Mouse (Mus musculus): ENCODE results near the gene Chmp6. TPM values are rescaled to one million over a fixed set of nuclear protein-coding genes. Genes with fewer than 3 reads are reported as not detected.

Chmp6 gene
- total and polyA plus RNA-seq, 3 experiments: 58.3 to 76.7 TPM; not detected in 1

DNA sequence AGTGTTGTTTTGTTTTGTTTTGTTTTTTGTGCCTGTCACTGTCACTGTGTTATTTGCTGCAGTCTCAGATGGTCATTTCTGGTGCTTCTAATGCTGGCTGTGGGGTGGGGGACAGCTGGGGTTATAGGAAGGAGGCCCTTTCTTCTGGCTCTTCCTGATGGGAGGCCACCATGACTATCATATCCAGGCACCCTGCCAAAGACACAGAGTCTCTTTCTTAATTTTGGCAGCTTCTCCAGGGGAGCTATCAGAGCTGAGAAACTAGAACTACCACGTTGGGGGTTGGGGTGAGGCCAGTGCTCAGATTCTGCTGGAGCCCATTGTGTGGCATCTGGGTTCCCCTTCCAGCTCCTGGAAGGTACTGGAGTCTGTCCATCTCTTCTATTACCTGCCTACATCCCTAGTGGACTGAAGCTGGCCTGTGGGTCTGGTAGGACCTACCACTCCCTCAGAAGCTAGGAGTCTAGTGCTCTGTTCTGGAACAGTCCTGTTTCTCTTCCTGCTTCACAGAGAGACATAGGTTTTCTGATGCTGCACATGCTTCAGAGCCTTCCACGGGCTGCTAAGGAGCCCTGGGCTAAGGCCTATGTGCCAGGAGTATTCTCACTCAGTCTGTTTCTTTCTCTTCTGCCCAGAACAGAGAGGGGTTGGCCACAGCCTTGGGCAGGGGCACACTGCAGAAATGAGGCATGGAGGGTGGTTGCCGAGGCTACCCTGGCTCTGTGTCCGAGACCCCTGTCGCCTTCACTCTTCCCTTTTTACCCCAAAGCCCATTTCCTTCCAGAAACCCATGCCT is 39.4 kb downstream of the Chmp6 start:
- H3K79me2 ChIP-seq (ENCODE audit: control insufficient read depth, insufficient read depth, low read length, poor library complexity): peaks cover 5% of the 10 kb centered on the region; the same call in 1 of the 2 replicates
- H3K4me3 ChIP-seq (ENCODE audit: control insufficient read depth in 1 of 2, insufficient read depth in 1 of 2, low read depth in 2 of 2, low read length in 2 of 2): no peak overlapping the region
- H3K27ac ChIP-seq (ENCODE audit: control insufficient read depth, low read depth, low read length): peak overlapping the region; percentile 25
- H3K9me3 ChIP-seq (replicated peaks; ENCODE audit: insufficient read depth, low read length): no peaks in the 10 kb centered on the region
- no peak overlapping the region for H3K9ac ChIP-seq (ENCODE audit: control insufficient read depth, low read depth, low read length, poor library complexity, severe bottlenecking)
- peak; percentile 92 for DNase-seq (ENCODE audit: low read depth, low spot score)
- H3K36me3 ChIP-seq (ENCODE audit: control insufficient read depth in 1 of 2, insufficient read depth in 2 of 2, low read length in 2 of 2): peaks cover 0 to 39% of the 10 kb centered on the region in 2 experiments; a peak in 2 of 4 replicates
- peaks cover 33 to 43% of the 10 kb centered on the region in 2 experiments for H3K4me1 ChIP-seq (ENCODE audit: control insufficient read depth in 1 of 2, insufficient read depth in 2 of 2, low read length in 2 of 2)
- TF ChIP-seq ETS1 (IDR thresholded peaks at IDR 0.05; ENCODE audit: low read depth, low read length) (peak; percentile 79), MEF2A (IDR thresholded peaks at IDR 0.05; ENCODE audit: extremely low read depth, insufficient replicate concordance, low read depth, low read length, poor library complexity, severe bottlenecking) (0 out of 2 replicates have a peak, but pooled peaks have one; percentile 15), GATA1 (IDR thresholded peaks at IDR 0.05; ENCODE audit: low read depth, low read length) (no peak), ELF1 (IDR thresholded peaks at IDR 0.05; ENCODE audit: low read depth, low read length) (peak; percentile 32; the same call in 1 of the 2 replicates), MAX (IDR thresholded peaks at IDR 0.05; ENCODE audit: low read length) (no peak), EP300 (IDR thresholded peaks at IDR 0.05; ENCODE audit: low read depth in 1 of 2, low read length in 2 of 2) (peak; percentile 61 to 73), BHLHE40 (IDR thresholded peaks at IDR 0.05; ENCODE audit: borderline replicate concordance, low read depth, low read length) (peak; percentile 50; the same call in 1 of the 2 replicates), ZC3H11A (IDR thresholded peaks at IDR 0.05; ENCODE audit: low read depth, low read length) (no peak), SMC3 (IDR thresholded peaks at IDR 0.05; ENCODE audit: low read depth, low read length) (no peak), KAT2A (conservative IDR thresholded peaks at IDR 0.05; ENCODE audit: low read depth, low read length) (no peak), RCOR1 (IDR thresholded peaks at IDR 0.05; ENCODE audit: low read depth, low read length) (peak; percentile 69), TCF12 (IDR thresholded peaks at IDR 0.05; ENCODE audit: low read depth, low read length) (peak; percentile 58), POLR2A (IDR thresholded peaks at IDR 0.05; ENCODE audit: control insufficient read depth in 1 of 2, insufficient read depth in 1 of 2, low read depth in 1 of 2, low read length in 2 of 2, poor library complexity in 1 of 2) (no peak), MYC (IDR thresholded peaks at IDR 0.05; ENCODE audit: low read depth, low read length) (no peak), MAFK (IDR thresholded peaks at IDR 0.05; ENCODE audit: borderline replicate concordance, low read depth, low read length) (no peak), JUND (IDR thresholded peaks at IDR 0.05; ENCODE audit: low read depth, low read length) (no peak), UBTF (IDR thresholded peaks at IDR 0.05; ENCODE audit: borderline replicate concordance, insufficient read depth, low read depth, low read length) (no peak), SIN3A (IDR thresholded peaks at IDR 0.05; ENCODE audit: low read length) (peak; percentile 60), MXI1 (IDR thresholded peaks at IDR 0.05; ENCODE audit: low read depth, low read length) (no peak), NRF1 (IDR thresholded peaks at IDR 0.05; ENCODE audit: insufficient read depth, low read depth, low read length, poor library complexity, severe bottlenecking) (no peak), CHD2 (IDR thresholded peaks at IDR 0.05; ENCODE audit: low read length) (peak; percentile 48), MYB (IDR thresholded peaks at IDR 0.05; ENCODE audit: low read depth, low read length) (no peak), POLR2AphosphoS2 (IDR thresholded peaks at IDR 0.05; ENCODE audit: low read length) (no peak), ZKSCAN1 (IDR thresholded peaks at IDR 0.05; ENCODE audit: low read depth, low read length) (no peak), TBP (IDR thresholded peaks at IDR 0.05; ENCODE audit: low read depth, low read length) (peak; percentile 46; the same call in 1 of the 2 replicates)
- no peaks in the 10 kb centered on the region for H3K27me3 ChIP-seq (ENCODE audit: control insufficient read depth in 1 of 2, insufficient read depth in 2 of 2, low read length in 2 of 2)
